Mouse (Mus musculus): ENCODE data around the gene Bicd1. TPM values are rescaled to one million over a fixed set of nuclear protein-coding genes. Genes with fewer than 3 reads are reported as not detected.
A peak's percentile ranks its signal among the peaks of the same experiment; 100 is the strongest.
"Not testable (repeated sequence)": the region's sequence is repeated elsewhere in the genome, so short reads cannot be mapped to it uniquely, and the experiment has no call there.

Bicd1 gene
- total RNA-seq, 1 experiment from 2014 or later, result 35.8 TPM

DNA sequence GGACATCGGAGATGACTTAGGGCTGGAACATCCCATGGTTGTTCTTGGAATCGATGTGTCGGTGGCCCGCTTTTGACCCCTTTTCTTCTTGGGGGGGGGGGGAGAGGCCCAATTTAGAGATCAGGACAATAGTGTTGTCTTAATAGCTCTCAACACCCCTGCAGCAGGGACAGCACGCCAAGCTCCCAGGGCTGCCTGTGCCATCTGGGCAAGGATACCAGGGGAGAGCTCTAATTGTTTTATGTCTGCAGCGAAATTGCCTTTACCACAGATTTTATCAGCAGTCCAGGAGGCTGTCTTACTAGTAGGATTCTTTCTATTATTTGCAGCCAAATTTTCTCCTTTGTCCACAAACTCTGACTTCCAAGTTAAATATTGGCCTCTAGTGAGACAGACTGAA, 63.8 kb downstream of the Bicd1 start:
- ATAC-seq (replicated peaks in 1 of 2; ENCODE audit: insufficient read depth in 1 of 2, low FRiP score in 2 of 2, low TSS enrichment in 1 of 2, low read depth in 1 of 2, poor library complexity in 2 of 2, severe bottlenecking in 2 of 2), result not testable (repeated sequence)

DNA sequence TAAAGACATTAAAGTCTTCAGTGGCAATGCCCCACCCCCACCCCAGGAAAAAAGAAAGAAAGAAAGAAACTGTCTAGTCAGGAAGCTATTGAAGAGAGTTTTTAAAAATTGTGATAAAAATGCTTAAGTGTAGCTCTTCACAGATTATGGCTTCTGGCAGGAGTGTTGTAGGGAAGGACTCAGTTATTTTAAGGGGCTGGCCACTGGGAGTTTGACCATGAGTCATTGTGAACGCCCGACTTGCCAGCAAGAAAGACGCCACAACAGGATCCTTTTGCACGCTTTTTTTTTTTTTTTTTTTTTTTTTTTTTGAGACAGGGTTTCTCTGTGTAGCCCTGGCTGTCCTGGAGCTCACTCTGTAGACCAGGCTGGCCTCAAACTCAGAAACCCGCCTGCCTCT, 73.2 kb downstream of the Bicd1 start:
- ATAC-seq (replicated peaks in 1 of 2; ENCODE audit: insufficient read depth in 1 of 2, low FRiP score in 2 of 2, low TSS enrichment in 1 of 2, low read depth in 1 of 2, poor library complexity in 2 of 2, severe bottlenecking in 2 of 2), result not testable (repeated sequence)

DNA sequence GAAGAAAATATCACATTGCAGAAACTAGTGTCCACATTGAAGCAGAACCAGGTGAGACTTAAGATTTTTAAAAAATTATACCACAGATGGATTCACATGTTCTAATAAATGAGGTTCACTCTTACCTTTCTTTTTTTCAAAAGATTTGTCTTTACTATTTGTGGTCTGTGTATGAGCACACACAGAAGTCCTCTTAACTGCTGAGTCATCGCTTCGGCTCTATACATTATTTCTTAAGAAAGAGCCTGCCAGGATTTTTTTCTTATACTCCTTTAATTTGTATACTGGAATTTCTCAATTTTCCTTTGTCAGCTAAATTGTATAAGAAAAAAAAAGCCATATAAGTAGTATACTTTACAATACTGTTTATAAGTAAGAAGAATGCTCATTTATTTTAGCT, 86.0 kb downstream of the Bicd1 start:
- no peak for ATAC-seq (replicated peaks in 1 of 2; ENCODE audit: insufficient read depth in 1 of 2, low FRiP score in 2 of 2, low TSS enrichment in 1 of 2, low read depth in 1 of 2, poor library complexity in 2 of 2, severe bottlenecking in 2 of 2)

DNA sequence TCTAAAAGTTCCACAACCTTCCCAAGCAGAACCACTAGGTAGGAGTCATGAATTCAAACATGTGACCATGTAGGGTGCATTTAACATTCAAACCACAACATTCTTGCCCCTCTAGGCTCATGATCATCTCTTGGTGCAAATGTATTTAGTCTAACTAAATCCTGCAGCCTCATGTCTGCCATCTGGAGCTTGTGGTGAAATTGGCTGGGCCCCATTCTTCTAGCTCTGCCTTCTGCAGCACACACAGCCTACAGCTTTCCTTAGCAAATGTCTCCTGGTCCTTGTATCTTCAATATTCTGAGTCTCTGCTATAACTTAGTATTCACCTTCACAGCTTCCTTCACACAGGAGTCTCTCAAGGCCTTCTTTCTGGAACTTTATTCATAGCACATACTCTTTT, 87.2 kb downstream of the Bicd1 start:
- no peak for ATAC-seq (replicated peaks in 1 of 2; ENCODE audit: insufficient read depth in 1 of 2, low FRiP score in 2 of 2, low TSS enrichment in 1 of 2, low read depth in 1 of 2, poor library complexity in 2 of 2, severe bottlenecking in 2 of 2)

DNA sequence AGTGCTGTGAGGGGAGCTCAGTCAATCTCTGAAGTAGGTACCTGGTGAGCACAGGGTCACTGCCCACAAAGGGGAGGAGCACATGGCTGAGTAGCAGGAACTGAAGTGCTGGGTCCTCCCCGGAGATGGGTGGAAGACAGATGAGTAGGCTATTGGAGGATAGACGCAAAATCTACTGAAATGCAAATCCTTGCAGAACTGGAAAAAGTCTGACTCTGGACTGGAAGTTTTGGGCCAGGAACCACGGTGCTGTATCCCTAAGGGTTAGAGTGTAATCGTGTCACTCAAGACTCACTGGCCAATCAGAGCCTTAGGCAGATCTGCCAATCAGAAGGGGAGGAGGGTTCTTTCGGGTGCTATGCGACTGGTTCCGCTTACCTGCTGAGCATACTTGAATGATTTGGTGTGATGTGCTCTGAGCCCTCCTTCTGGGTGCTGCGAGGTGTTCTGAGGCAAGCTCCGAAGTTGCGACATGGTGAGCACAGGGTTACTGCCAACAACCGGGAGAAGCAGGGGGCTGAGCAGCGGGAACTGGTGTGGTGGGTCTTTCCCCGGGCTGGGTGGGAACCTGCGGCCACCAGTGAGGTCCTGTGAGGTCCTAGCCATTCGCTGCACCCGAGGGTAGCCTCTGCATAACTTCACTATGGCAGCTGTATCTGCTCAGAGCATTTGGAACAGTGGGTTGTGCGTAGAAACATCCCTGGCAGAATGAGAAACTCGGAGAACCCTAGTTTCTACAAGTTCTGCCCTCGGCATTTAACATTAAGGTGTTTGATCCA, 157.2 kb downstream of the Bicd1 start:
- ATAC-seq (replicated peaks in 1 of 2; ENCODE audit: insufficient read depth in 1 of 2, low FRiP score in 2 of 2, low TSS enrichment in 1 of 2, low read depth in 1 of 2, poor library complexity in 2 of 2, severe bottlenecking in 2 of 2), result peak; percentile 99

DNA sequence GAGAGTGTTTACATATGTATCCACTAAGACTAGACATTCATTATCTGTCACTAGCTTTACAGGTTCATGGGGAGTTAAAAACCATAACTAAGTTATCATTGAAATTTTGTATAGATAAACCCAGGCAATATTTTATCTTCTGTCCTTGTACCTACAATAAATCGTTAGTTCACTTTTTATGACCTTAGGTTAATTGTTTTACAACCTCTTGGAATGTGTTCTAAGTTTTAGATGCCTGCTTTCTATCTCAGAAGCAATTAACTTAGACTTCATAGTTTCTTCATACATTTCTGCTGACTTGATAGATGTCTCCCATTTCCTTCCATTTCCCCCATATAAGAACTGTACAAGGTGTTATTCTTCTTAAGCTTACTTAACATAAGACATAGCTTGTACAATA, 158.5 kb downstream of the Bicd1 start:
- ATAC-seq (replicated peaks in 1 of 2; ENCODE audit: insufficient read depth in 1 of 2, low FRiP score in 2 of 2, low TSS enrichment in 1 of 2, low read depth in 1 of 2, poor library complexity in 2 of 2, severe bottlenecking in 2 of 2), result no peak

DNA sequence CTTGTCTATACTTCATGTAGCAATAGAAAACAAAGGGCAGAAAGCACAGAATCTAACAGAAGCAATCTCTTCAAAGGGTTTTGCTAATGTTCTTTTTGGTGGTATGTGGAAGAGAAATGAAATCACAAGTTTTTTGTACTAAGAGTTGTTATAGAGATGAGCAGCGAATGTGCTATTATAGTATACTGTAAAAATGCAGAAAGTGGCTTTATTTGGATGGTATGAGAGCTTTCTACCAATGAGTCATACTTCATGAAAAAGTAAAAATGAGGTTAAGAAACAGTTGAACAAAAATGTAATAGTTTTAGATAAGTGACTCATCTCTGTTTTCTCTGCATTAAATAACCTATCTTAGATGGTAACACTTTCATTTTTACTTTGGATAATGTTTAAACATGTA, 165.6 kb downstream of the Bicd1 start:
- ATAC-seq (replicated peaks in 1 of 2; ENCODE audit: insufficient read depth in 1 of 2, low FRiP score in 2 of 2, low TSS enrichment in 1 of 2, low read depth in 1 of 2, poor library complexity in 2 of 2, severe bottlenecking in 2 of 2), result no peak

DNA sequence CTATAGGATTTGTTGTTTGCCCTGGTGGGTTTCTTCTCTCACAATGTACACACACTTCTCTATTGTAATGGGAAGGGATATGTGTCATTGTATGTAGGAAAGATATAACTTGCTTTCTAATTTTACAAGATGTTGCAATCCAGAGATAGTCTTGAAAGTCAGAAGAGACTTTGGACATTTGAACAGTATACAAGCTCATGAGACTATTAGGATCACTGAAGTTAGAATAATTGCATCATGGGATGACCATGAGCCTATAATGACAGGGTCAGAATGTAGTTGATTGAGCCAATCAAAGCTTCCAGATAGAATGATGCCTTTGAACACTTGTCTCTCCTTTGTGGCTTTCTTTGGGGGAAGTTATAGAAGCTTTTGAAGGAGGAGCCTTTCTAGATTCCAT, 171.4 kb downstream of the Bicd1 start:
- ATAC-seq (replicated peaks in 1 of 2; ENCODE audit: insufficient read depth in 1 of 2, low FRiP score in 2 of 2, low TSS enrichment in 1 of 2, low read depth in 1 of 2, poor library complexity in 2 of 2, severe bottlenecking in 2 of 2), result no peak

DNA sequence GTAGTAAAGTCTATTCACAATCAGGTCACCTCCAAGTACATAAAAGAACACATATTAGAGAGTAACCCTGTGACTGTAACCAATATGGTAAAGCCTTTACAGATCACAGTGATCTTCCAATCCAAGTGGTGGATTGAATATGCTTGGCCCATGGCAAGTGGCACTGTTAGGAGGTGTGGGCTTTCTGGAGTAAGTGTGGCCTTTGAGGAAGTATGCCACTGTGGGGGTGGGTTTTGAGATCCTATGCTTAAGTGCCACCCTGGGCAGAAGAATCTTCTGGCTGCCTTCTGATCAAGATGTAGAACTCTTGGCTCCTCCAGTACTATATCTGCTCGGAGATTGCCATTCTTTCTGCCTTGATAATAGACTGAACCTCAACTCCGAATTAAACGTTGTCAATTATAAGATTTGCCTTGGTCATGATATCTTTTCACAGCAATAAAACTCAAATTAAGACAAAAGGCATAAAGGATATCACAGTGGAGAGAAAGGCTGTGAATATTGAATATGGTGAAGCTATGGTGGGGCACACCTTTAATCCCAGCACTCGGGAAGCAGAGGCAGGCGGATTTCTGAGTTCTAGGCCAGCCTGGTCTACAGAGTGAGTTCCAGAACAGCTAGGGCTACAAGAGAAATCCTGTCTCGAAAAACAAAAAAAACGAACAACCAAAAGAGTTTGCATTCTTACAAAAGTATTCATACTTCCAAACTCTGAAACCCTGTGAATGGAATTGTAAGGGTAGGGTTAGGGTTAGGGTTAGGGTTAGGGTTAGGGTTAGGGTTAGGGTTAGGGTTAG, 177.2 kb downstream of the Bicd1 start:
- no peak for ATAC-seq (replicated peaks in 1 of 2; ENCODE audit: insufficient read depth in 1 of 2, low FRiP score in 2 of 2, low TSS enrichment in 1 of 2, low read depth in 1 of 2, poor library complexity in 2 of 2, severe bottlenecking in 2 of 2)

Other genes with a start within 250 kb of the Bicd1 start
- 13.0 and 16.0 TPM in 2 replicates for gene Amn1, start 220.2 kb upstream of the Bicd1 start, total RNA-seq (2017)
- gene Resf1, start 99.5 kb upstream of the Bicd1 start, total RNA-seq (2017), result 73.6 and 78.5 TPM in 2 replicates